Mouse (Mus musculus): ENCODE measurements around the gene Zfp524. TPM values are rescaled to one million over a fixed set of nuclear protein-coding genes. Genes with fewer than 3 reads are reported as not detected.
"Not testable (repeated sequence)": the region's sequence is repeated elsewhere in the genome, so short reads cannot be mapped to it uniquely, and the experiment has no call there.

Zfp524 gene
- polyA plus RNA-seq, 1 experiment = 24.2 TPM

GRCm38 (mm10) chr7:4996934-4997333 is 17.3 kb upstream of the Zfp524 start:
- no peak for TF ChIP-seq POLR2A (IDR thresholded peaks at IDR 0.05; ENCODE audit: low read depth, low read length)
- TF ChIP-seq CTCF (IDR thresholded peaks at IDR 0.05; ENCODE audit: extremely low read depth, insufficient read depth, insufficient read length, insufficient replicate concordance) = no peak

GRCm38 (mm10) chr7:4999876-5000275 is 14.3 kb upstream of the Zfp524 start:
- Histone ChIP-seq H3K36me3 (ENCODE audit: control insufficient read depth, insufficient read depth, low read length) (no peaks in the 10 kb centered on the region), H3K27me3 (ENCODE audit: control insufficient read depth, insufficient read depth, low read length) (no peaks in the 10 kb centered on the region), H3K4me1 (ENCODE audit: control insufficient read depth, insufficient read depth, insufficient read length) (0 out of 2 replicates have a peak, but pooled peaks cover 9% of the 10 kb centered on the region), H3K4me3 (ENCODE audit: extremely low read depth, insufficient read depth, insufficient read length) (no peak overlapping the region), H3K27ac (ENCODE audit: insufficient read depth, low read length) (no peak overlapping the region)
- 75% methylated on average over 2 of the region's 2 CpGs for WGBS
- peak in 1 of 2 experiments; percentile 37 for DNase-seq (ENCODE audit: low read depth in 1 of 2, low spot score in 2 of 2)
- TF ChIP-seq CTCF (IDR thresholded peaks at IDR 0.05; ENCODE audit: extremely low read depth, insufficient read depth, insufficient read length, insufficient replicate concordance) (peak; percentile 37; the same call in 1 of the 2 replicates), POLR2A (IDR thresholded peaks at IDR 0.05; ENCODE audit: low read depth, low read length) (no peak)

More at GRCm38 (mm10) chr7:4996934-4997333, 17.3 kb upstream of the Zfp524 start:
- no peak overlapping the region for H3K27ac ChIP-seq (ENCODE audit: insufficient read depth, low read length)
- 75% methylated on average over 8 of the region's 8 CpGs for WGBS
- H3K4me3 ChIP-seq (ENCODE audit: extremely low read depth, insufficient read depth, insufficient read length) = no peak overlapping the region
- peaks cover 7% of the 10 kb centered on the region for H3K36me3 ChIP-seq (ENCODE audit: control insufficient read depth, insufficient read depth, low read length)
- no peak for DNase-seq (ENCODE audit: low read depth in 1 of 2, low spot score in 2 of 2)
- peaks cover 9% of the 10 kb centered on the region; the same call in 1 of the 2 replicates for H3K4me1 ChIP-seq (ENCODE audit: control insufficient read depth, insufficient read depth, insufficient read length)
- H3K27me3 ChIP-seq (ENCODE audit: control insufficient read depth, insufficient read depth, low read length) = no peaks in the 10 kb centered on the region

GRCm38 (mm10) chr7:5002876-5003275 is 11.3 kb upstream of the Zfp524 start:
- not testable (repeated sequence) for H3K27me3 ChIP-seq (ENCODE audit: control insufficient read depth, insufficient read depth, low read length); H3K36me3 ChIP-seq (ENCODE audit: control insufficient read depth, insufficient read depth, low read length); H3K4me3 ChIP-seq (ENCODE audit: extremely low read depth, insufficient read depth, insufficient read length); H3K4me1 ChIP-seq (ENCODE audit: control insufficient read depth, insufficient read depth, insufficient read length); DNase-seq (ENCODE audit: low read depth in 1 of 2, low spot score in 2 of 2); H3K27ac ChIP-seq (ENCODE audit: insufficient read depth, low read length)
- WGBS = 76% methylated on average over 8 of the region's 8 CpGs

- Histone ChIP-seq H3K4me3 (ENCODE audit: extremely low read depth, insufficient read depth, insufficient read length) (no peak overlapping the region), H3K27ac (ENCODE audit: insufficient read depth, low read length) (no peak overlapping the region), H3K27me3 (ENCODE audit: control insufficient read depth, insufficient read depth, low read length) (no peaks in the 10 kb centered on the region), H3K4me1 (ENCODE audit: control insufficient read depth, insufficient read depth, insufficient read length) (no peaks in the 10 kb centered on the region), H3K36me3 (ENCODE audit: control insufficient read depth, insufficient read depth, low read length) (peaks cover 41% of the 10 kb centered on the region)
- 96% methylated on average over 26 of the region's 26 CpGs for WGBS
- no peak for TF ChIP-seq CTCF (IDR thresholded peaks at IDR 0.05; ENCODE audit: extremely low read depth, insufficient read depth, insufficient read length, insufficient replicate concordance)
- no peak for TF ChIP-seq POLR2A (IDR thresholded peaks at IDR 0.05; ENCODE audit: low read depth, low read length)
- no peak for DNase-seq (ENCODE audit: low read depth in 1 of 2, low spot score in 2 of 2)
Observed at GRCm38 (mm10) chr7:5008229-5008628, 6.0 kb upstream of the Zfp524 start.

GRCm38 (mm10) chr7:5012681-5013513 is 1.3 kb upstream of the Zfp524 start:
- Histone ChIP-seq H3K4me1 (ENCODE audit: control insufficient read depth, insufficient read depth, insufficient read length) (no peaks in the 10 kb centered on the region), H3K27me3 (ENCODE audit: control insufficient read depth, insufficient read depth, low read length) (no peaks in the 10 kb centered on the region; the same call in 1 of the 2 replicates), H3K4me3 (ENCODE audit: extremely low read depth, insufficient read depth, insufficient read length) (no peak overlapping the region), H3K36me3 (ENCODE audit: control insufficient read depth, insufficient read depth, low read length) (peaks cover 37% of the 10 kb centered on the region), H3K27ac (ENCODE audit: insufficient read depth, low read length) (no peak overlapping the region)
- no peak for DNase-seq (ENCODE audit: low read depth in 1 of 2, low spot score in 2 of 2)
- 84% methylated on average over 27 of the region's 27 CpGs for WGBS
- TF ChIP-seq CTCF (IDR thresholded peaks at IDR 0.05; ENCODE audit: extremely low read depth, insufficient read depth, insufficient read length, insufficient replicate concordance) = no peak
- TF ChIP-seq POLR2A (IDR thresholded peaks at IDR 0.05; ENCODE audit: low read depth, low read length) = no peak

- peaks cover 20% of the 10 kb centered on the region for H3K36me3 ChIP-seq (ENCODE audit: control insufficient read depth, insufficient read depth, low read length)
- peak; percentile 39 for TF ChIP-seq POLR2A (IDR thresholded peaks at IDR 0.05; ENCODE audit: low read depth, low read length)
- TF ChIP-seq CTCF (IDR thresholded peaks at IDR 0.05; ENCODE audit: extremely low read depth, insufficient read depth, insufficient read length, insufficient replicate concordance) = no peak
- DNase-seq (ENCODE audit: low read depth in 1 of 2, low spot score in 2 of 2) = peak; percentile 91 to 95
- WGBS = under 1% methylated on average over 65 of the region's 76 CpGs
- peak within 1 kb of the TSS; percentile 96 for H3K4me3 ChIP-seq (ENCODE audit: extremely low read depth, insufficient read depth, insufficient read length)
- H3K4me1 ChIP-seq (ENCODE audit: control insufficient read depth, insufficient read depth, insufficient read length) = no peaks in the 10 kb centered on the region; the same call in 1 of the 2 replicates
- no peaks in the 10 kb centered on the region; the same call in 1 of the 2 replicates for H3K27me3 ChIP-seq (ENCODE audit: control insufficient read depth, insufficient read depth, low read length)
- H3K27ac ChIP-seq (ENCODE audit: insufficient read depth, low read length) = peak within 1 kb of the TSS; percentile 99
Observed at GRCm38 (mm10) chr7:5015118-5016001, 1.1 kb downstream of the Zfp524 start, which contains the start of gene Gm44973. Gene Gm44973 (plus strand): TSS chr7:5015496.

Data from spleen, adult 2 months (tissue).